Mouse (Mus musculus): Measurements from ENCODE around the gene Ccndbp1.
"Not testable (repeated sequence)": the region's sequence is repeated elsewhere in the genome, so short reads cannot be mapped to it uniquely, and the experiment has no call there.

Ccndbp1 gene

GRCm38 (mm10) chr2:121007925-121008663, at the start of gene Ccndbp1:
TSS of gene Ccndbp1 (plus strand) at chr2:121008403.
- peak; percentile 91 for DNase-seq (ENCODE audit: low spot score)

GRCm38 (mm10) chr2:120959363-120959762, 48.8 kb upstream of the Ccndbp1 start:
- no peak for DNase-seq (ENCODE audit: low spot score)

GRCm38 (mm10) chr2:120959827-120960226, 48.4 kb upstream of the Ccndbp1 start:
- no peak for DNase-seq (ENCODE audit: low spot score)

GRCm38 (mm10) chr2:120960261-120960660, 47.9 kb upstream of the Ccndbp1 start:
- no peak for DNase-seq (ENCODE audit: low spot score)

- DNase-seq (ENCODE audit: low spot score): no peak
These were observed 45.1 kb upstream of the Ccndbp1 start for GRCm38 (mm10) chr2:120963110-120963509.

GRCm38 (mm10) chr2:120965486-120965885, 42.7 kb upstream of the Ccndbp1 start:
- DNase-seq (ENCODE audit: low spot score): no peak

GRCm38 (mm10) chr2:120970045-120970539, 38.1 kb upstream of the Ccndbp1 start:
- DNase-seq (ENCODE audit: low spot score): no peak

GRCm38 (mm10) chr2:120970559-120971080, 37.6 kb upstream of the Ccndbp1 start, which contains the start of gene Ubr1:
TSS of gene Ubr1 (minus strand) at chr2:120970715.
- DNase-seq (ENCODE audit: low spot score): peak; percentile 78

- DNase-seq (ENCODE audit: low spot score): no peak
These were observed 36.4 kb upstream of the Ccndbp1 start for GRCm38 (mm10) chr2:120971766-120972165.

GRCm38 (mm10) chr2:120972257-120972656, 35.9 kb upstream of the Ccndbp1 start:
- not testable (repeated sequence) for DNase-seq (ENCODE audit: low spot score)

GRCm38 (mm10) chr2:120972964-120973363, 35.2 kb upstream of the Ccndbp1 start:
- no peak for DNase-seq (ENCODE audit: low spot score)

- DNase-seq (ENCODE audit: low spot score): no peak
These were observed 31.9 kb upstream of the Ccndbp1 start for GRCm38 (mm10) chr2:120976308-120976707.

- peak; percentile 76 for DNase-seq (ENCODE audit: low spot score)
These were observed 30.9 kb upstream of the Ccndbp1 start, which contains the start of gene Tmem62 for GRCm38 (mm10) chr2:120976990-120977925. TSS of gene Tmem62 (plus strand) at chr2:120977017.

- no peak for DNase-seq (ENCODE audit: low spot score)
These were observed 30.1 kb upstream of the Ccndbp1 start for GRCm38 (mm10) chr2:120977926-120978692.

GRCm38 (mm10) chr2:120978693-120979037, 29.5 kb upstream of the Ccndbp1 start:
- no peak for DNase-seq (ENCODE audit: low spot score)

GRCm38 (mm10) chr2:120979819-120980218, 28.4 kb upstream of the Ccndbp1 start:
- DNase-seq (ENCODE audit: low spot score): no peak

- DNase-seq (ENCODE audit: low spot score): no peak
These were observed 27.3 kb upstream of the Ccndbp1 start for GRCm38 (mm10) chr2:120980861-120981260.

- DNase-seq (ENCODE audit: low spot score): no peak
These were observed 24.6 kb upstream of the Ccndbp1 start for GRCm38 (mm10) chr2:120983611-120984010.

- no peak for DNase-seq (ENCODE audit: low spot score)
These were observed 23.0 kb upstream of the Ccndbp1 start for GRCm38 (mm10) chr2:120985241-120985640.

GRCm38 (mm10) chr2:120991196-120991595, 17.0 kb upstream of the Ccndbp1 start:
- DNase-seq (ENCODE audit: low spot score): no peak

- not testable (repeated sequence) for DNase-seq (ENCODE audit: low spot score)
These were observed 11.6 kb upstream of the Ccndbp1 start for GRCm38 (mm10) chr2:120996607-120997006.

- no peak for DNase-seq (ENCODE audit: low spot score)
These were observed 9.3 kb upstream of the Ccndbp1 start for GRCm38 (mm10) chr2:120998863-120999262.
